Mouse (Mus musculus) intestine, postnatal 0 days (tissue): ENCODE measurements at regions not wholly inside any gene's neighbourhood (a gene's known extent, or its start where the extent isn't known, plus 50 kb on each side); places are given as distances from the start of the nearest gene placed in this dataset.

Source experiments
- ATAC-seq: fragments of 200-750 bp; cut with Nextera tagmentation; 2 replicates; pipeline ENCODE4 v1.8.0; 2017; ENCODE audit warnings: mild to moderate bottlenecking, moderate TSS enrichment, moderate library complexity
- H3K27ac ChIP-seq: fragments of 300-500 bp; sonication (generic); 2 replicates; pipeline ENCODE4 v1.5.1; 2014; ENCODE audit warnings: mild to moderate bottlenecking, low read depth, low read length, moderate library complexity
- H3K27me3 ChIP-seq: fragments of 300-500 bp; sonication (generic); replicated peaks from 2 replicates; pipeline ENCODE4 v1.6.1; 2014; ENCODE audit warnings: low read length, mixed read lengths; ENCODE audit not compliant: control insufficient read depth, insufficient read depth
- H3K36me3 ChIP-seq: fragments of 300-500 bp; sonication (generic); 2 replicates; pipeline ENCODE4 v1.6.1; 2014; ENCODE audit warnings: mild to moderate bottlenecking, moderate library complexity; ENCODE audit not compliant: control insufficient read depth, insufficient read depth
- H3K4me1 ChIP-seq: fragments of 300-500 bp; sonication (generic); replicated peaks from 2 replicates; pipeline ENCODE4 v1.6.1; 2014; ENCODE audit warnings: antibody characterized with exemption, low read length, mixed read lengths; ENCODE audit not compliant: control insufficient read depth, insufficient read depth
- H3K4me2 ChIP-seq: fragments of 300-500 bp; sonication (generic); replicated peaks from 2 replicates; pipeline ENCODE4 v1.6.1; 2014; ENCODE audit warnings: low read depth, mild to moderate bottlenecking, moderate library complexity
- H3K4me3 ChIP-seq: fragments of 300-500 bp; sonication (generic); 2 replicates; pipeline ENCODE4 v1.5.1; 2014; ENCODE audit warnings: low read depth, low read length
- H3K9ac ChIP-seq: fragments of 300-500 bp; sonication (generic); 2 replicates; pipeline ENCODE4 v1.6.1; 2014; ENCODE audit warnings: mild to moderate bottlenecking, low read depth, low read length
- H3K9me3 ChIP-seq: fragments of 300-500 bp; sonication (generic); 2 replicates; pipeline ENCODE4 v1.6.1; 2016; ENCODE audit warnings: mixed run types; ENCODE audit not compliant: control insufficient read depth
- CTCF ChIP-seq: sonication (generic); IDR thresholded peaks from 2 replicates; pipeline ENCODE4 v1.5.1; 2016; ENCODE audit warnings: low read depth, mild to moderate bottlenecking, control low read depth, antibody characterized with exemption, moderate library complexity
- WGBS: fragments of 180-500 bp; shearing (Covaris S2); extraction: QIAGEN DNeasy Blood & Tissue Kit; methylation state at CpG from one replicate; pipeline ENCODE4 v1.1.7; 2014; 5-methylcytosine and 5-hydroxymethylcytosine counted together

GRCm38 (mm10) chr1:61530166-61530565, 108.5 kb upstream of the Pard3b start:
- no peak overlapping the region for H3K27ac ChIP-seq
- no peak overlapping the region for H3K9ac ChIP-seq
- H3K4me3 ChIP-seq: no peak overlapping the region
- H3K27me3 ChIP-seq: no peaks in the 10 kb centered on the region
- WGBS: 43% methylated on average over 3 of the region's 3 CpGs
- TF ChIP-seq CTCF: no peak
- H3K4me2 ChIP-seq: no peak overlapping the region
- no peaks in the 10 kb centered on the region for H3K9me3 ChIP-seq
- no peak for ATAC-seq
- no peaks in the 10 kb centered on the region for H3K36me3 ChIP-seq
- no peaks in the 10 kb centered on the region for H3K4me1 ChIP-seq

- ATAC-seq: no peak
- H3K27ac ChIP-seq: no peak overlapping the region
- H3K27me3 ChIP-seq: no peaks in the 10 kb centered on the region
- H3K4me1 ChIP-seq: no peaks in the 10 kb centered on the region
- TF ChIP-seq CTCF: no peak
- no peak overlapping the region for H3K9ac ChIP-seq
- H3K4me3 ChIP-seq: no peak overlapping the region
- no peak overlapping the region for H3K4me2 ChIP-seq
- H3K36me3 ChIP-seq: no peaks in the 10 kb centered on the region
- H3K9me3 ChIP-seq: no peaks in the 10 kb centered on the region
- WGBS: 53% methylated on average over 5 of the region's 5 CpGs
Measured at GRCm38 (mm10) chr1:61531487-61531886, 107.1 kb upstream of the Pard3b start.

DNA sequence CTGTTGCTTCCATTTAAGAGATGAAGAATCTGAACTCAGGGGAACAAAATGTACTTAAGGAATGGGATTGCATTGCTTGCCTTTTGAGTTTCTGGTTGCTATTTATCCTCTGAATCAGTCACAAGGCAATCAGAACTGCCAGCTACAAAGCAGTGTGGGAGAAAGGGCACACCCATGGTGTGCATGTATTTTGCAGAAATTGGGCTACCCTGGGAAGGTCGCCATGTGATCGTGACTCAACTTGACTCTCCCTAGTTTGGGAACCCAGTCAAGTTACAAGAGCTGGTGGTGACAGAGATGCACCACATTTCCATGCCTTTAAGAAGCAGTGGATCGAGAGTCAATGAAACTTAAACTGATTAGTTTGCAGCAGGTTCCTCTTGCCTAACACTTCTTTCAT, 98.5 kb upstream of the Pard3b start:
- no peaks in the 10 kb centered on the region for H3K27me3 ChIP-seq

DNA sequence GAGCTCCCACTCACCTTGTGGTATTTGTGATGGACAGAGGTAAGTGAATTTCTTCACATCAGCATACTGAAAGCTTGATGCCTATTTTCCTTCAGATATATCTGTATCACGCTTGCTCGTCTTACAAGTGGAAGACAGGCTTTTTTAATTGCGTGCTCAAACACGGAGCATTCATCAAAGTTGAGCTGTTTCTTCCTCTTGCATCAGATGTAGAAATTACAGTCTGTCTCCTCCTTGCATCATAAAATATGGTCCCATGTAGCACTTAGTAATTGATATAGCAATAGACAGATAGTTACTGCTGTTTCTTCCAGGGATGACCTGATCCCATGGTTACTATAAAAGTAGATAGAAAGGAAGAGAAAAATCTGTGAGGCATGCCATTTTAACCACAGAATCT, 97.5 kb upstream of the Pard3b start:
- no peaks in the 10 kb centered on the region for H3K36me3 ChIP-seq
- TF ChIP-seq CTCF: no peak
- H3K9ac ChIP-seq: no peak overlapping the region
- H3K4me3 ChIP-seq: no peak overlapping the region
- H3K27ac ChIP-seq: no peak overlapping the region
- no peak for ATAC-seq
- H3K27me3 ChIP-seq: no peaks in the 10 kb centered on the region
- no peaks in the 10 kb centered on the region for H3K9me3 ChIP-seq
- 87% methylated on average over 4 of the region's 4 CpGs for WGBS
- H3K4me1 ChIP-seq: 0 out of 2 replicates have a peak, but pooled peaks cover 6% of the 10 kb centered on the region
- no peak overlapping the region for H3K4me2 ChIP-seq

More for the DNA sequence above, 98.5 kb upstream of the Pard3b start:
- no peak for TF ChIP-seq CTCF
- Histone ChIP-seq H3K27ac (no peak overlapping the region), H3K4me2 (no peak overlapping the region), H3K4me3 (no peak overlapping the region), H3K9ac (no peak overlapping the region), H3K36me3 (no peaks in the 10 kb centered on the region), H3K4me1 (0 out of 2 replicates have a peak, but pooled peaks cover 6% of the 10 kb centered on the region), H3K9me3 (no peaks in the 10 kb centered on the region)
- 95% methylated on average over 3 of the region's 3 CpGs for WGBS
- no peak for ATAC-seq

DNA sequence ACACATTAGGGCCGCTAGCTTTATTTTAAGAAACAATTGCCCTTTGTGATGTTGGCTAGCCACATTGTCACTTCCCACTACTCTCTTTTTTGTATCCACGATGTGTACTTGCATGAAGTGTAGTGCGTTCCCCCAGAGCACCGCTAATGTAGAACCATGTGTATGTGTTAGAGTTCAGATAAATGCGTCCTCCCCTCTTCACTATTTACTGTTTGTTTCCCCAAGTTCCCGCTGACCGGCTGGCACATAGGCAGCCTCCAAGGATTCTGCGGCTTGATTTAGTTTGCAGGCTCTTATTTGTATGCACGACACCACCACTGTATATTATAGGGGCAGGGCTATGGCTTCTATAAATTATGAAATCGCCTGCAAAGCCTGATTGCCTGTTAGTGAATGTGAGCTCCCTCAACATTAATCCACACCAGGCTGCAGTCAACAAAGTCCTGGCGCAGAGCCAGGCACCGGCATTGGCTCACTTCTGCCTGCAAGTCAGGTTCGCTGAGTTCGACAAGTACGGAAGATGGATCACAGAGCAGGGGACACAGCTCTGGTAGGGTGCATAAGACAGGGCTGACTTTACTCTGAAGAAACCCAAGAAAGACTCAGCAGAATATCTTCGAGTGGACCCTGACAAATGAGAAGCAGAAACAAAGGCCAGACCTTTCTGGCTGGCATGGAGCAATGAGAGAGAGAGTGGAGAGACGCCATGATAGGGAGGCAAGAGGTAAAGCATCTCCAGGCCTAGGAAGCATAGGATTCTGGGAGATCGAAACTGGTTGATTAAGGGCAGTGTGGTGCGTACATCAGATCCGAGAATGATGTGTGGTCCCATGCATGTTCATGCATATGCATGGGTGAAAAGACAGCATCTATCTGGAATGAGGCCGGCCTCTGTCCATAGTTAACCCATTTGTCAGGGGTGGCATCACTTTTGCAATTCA, 85.8 kb upstream of the Pard3b start:
- no peaks in the 10 kb centered on the region for H3K9me3 ChIP-seq
- no peaks in the 10 kb centered on the region for H3K4me1 ChIP-seq
- no peaks in the 10 kb centered on the region for H3K27me3 ChIP-seq
- no peak overlapping the region; the same call in 1 of the 2 replicates for H3K4me2 ChIP-seq
- H3K36me3 ChIP-seq: no peaks in the 10 kb centered on the region
- TF ChIP-seq CTCF: no peak
- WGBS: 62% methylated on average over 21 of the region's 21 CpGs
- H3K9ac ChIP-seq: no peak overlapping the region
- H3K4me3 ChIP-seq: no peak overlapping the region
- H3K27ac ChIP-seq: no peak overlapping the region
- ATAC-seq: no peak

- H3K4me2 ChIP-seq: no peak overlapping the region
- ATAC-seq: no peak
- H3K4me3 ChIP-seq: no peak overlapping the region
- no peaks in the 10 kb centered on the region for H3K36me3 ChIP-seq
- no peaks in the 10 kb centered on the region for H3K4me1 ChIP-seq
- 95% methylated on average over 2 of the region's 2 CpGs for WGBS
- H3K9me3 ChIP-seq: no peaks in the 10 kb centered on the region
- no peaks in the 10 kb centered on the region for H3K27me3 ChIP-seq
- no peak overlapping the region for H3K27ac ChIP-seq
- no peak for TF ChIP-seq CTCF
- no peak overlapping the region for H3K9ac ChIP-seq
Measured at GRCm38 (mm10) chr1:61559514-61559913, 79.1 kb upstream of the Pard3b start.
